Mouse (Mus musculus): ENCODE measurements around the gene Ppil6. TPM values are rescaled to one million over a fixed set of nuclear protein-coding genes. Genes with fewer than 3 reads are reported as not detected.

Gene Ppil6
- polyA plus RNA-seq, 1 experiment: 3.8 TPM

DNA sequence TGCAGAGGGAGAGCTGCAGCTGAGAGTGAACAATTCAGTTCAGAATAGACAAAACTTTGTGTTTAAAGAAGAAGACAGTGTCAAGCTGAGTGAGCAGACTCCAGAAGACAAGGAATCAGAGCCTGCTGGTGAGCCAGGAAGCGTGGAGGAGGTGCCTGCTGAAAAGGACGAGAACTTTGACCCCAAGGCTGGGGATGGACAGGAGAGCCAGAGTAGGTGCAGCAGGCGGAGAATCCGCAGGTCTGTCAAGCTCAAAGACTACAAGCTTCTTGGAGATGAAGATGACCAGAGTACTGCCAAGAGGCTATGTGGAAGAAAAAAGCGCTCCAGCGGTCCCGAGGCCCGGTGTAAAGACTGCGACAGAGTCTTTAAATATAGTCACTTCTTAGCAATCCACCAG is 38.6 kb upstream of the Ppil6 start:
- H3K9ac ChIP-seq (ENCODE audit: low read depth, poor library complexity, severe bottlenecking): no peak overlapping the region
- TF ChIP-seq EP300 (IDR thresholded peaks at IDR 0.05; ENCODE audit: insufficient read depth, low read depth, low read length): no peak
- no peak for TF ChIP-seq CTCF (IDR thresholded peaks at IDR 0.05; ENCODE audit: low read depth, low read length)
- no peak for TF ChIP-seq POLR2A (IDR thresholded peaks at IDR 0.05; ENCODE audit: insufficient read depth, low read length)
- H3K36me3 ChIP-seq (ENCODE audit: control insufficient read depth, insufficient read depth, low read length, poor library complexity, severe bottlenecking): no peaks in the 10 kb centered on the region; the same call in 1 of the 2 replicates
- H3K4me3 ChIP-seq (ENCODE audit: low read depth, low read length): no peak overlapping the region
- H3K4me1 ChIP-seq (ENCODE audit: control insufficient read depth, insufficient read depth, low read length): no peaks in the 10 kb centered on the region
- no peaks in the 10 kb centered on the region for H3K27me3 ChIP-seq (ENCODE audit: control insufficient read depth, insufficient read depth, low read length, poor library complexity, severe bottlenecking)
- no peaks in the 10 kb centered on the region for H3K9me3 ChIP-seq (replicated peaks; ENCODE audit: control insufficient read depth, insufficient read depth, low read length, poor library complexity, severe bottlenecking)
- no peak overlapping the region for H3K27ac ChIP-seq (ENCODE audit: insufficient read depth, low read length)

DNA sequence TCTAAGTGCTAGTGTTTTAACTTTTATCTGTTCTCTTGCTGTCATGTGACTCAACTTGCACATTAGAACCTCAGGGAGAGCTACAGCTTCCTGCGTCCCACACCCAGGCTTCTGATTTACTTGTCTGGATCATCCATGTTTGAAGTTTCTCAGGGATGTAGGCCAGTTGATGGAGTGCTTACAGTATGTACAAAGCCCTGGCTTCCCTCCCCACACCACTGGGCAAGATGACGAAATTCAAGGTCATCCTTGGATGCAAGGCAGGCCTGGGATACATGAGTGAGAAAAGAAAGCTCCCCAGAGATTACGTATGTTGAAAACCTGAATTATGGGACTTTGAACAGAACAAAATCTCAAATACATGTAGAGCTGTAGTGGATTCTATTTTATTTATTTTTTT is 37.4 kb upstream of the Ppil6 start:
- no peaks in the 10 kb centered on the region; the same call in 1 of the 2 replicates for H3K36me3 ChIP-seq (ENCODE audit: control insufficient read depth, insufficient read depth, low read length, poor library complexity, severe bottlenecking)
- no peak overlapping the region for H3K4me3 ChIP-seq (ENCODE audit: low read depth, low read length)
- TF ChIP-seq CTCF (IDR thresholded peaks at IDR 0.05; ENCODE audit: low read depth, low read length) (no peak), POLR2A (IDR thresholded peaks at IDR 0.05; ENCODE audit: insufficient read depth, low read length) (no peak), EP300 (IDR thresholded peaks at IDR 0.05; ENCODE audit: insufficient read depth, low read depth, low read length) (no peak)
- no peaks in the 10 kb centered on the region for H3K4me1 ChIP-seq (ENCODE audit: control insufficient read depth, insufficient read depth, low read length)
- no peaks in the 10 kb centered on the region for H3K9me3 ChIP-seq (replicated peaks; ENCODE audit: control insufficient read depth, insufficient read depth, low read length, poor library complexity, severe bottlenecking)
- H3K9ac ChIP-seq (ENCODE audit: low read depth, poor library complexity, severe bottlenecking): no peak overlapping the region
- no peaks in the 10 kb centered on the region for H3K27me3 ChIP-seq (ENCODE audit: control insufficient read depth, insufficient read depth, low read length, poor library complexity, severe bottlenecking)
- H3K27ac ChIP-seq (ENCODE audit: insufficient read depth, low read length): no peak overlapping the region

DNA sequence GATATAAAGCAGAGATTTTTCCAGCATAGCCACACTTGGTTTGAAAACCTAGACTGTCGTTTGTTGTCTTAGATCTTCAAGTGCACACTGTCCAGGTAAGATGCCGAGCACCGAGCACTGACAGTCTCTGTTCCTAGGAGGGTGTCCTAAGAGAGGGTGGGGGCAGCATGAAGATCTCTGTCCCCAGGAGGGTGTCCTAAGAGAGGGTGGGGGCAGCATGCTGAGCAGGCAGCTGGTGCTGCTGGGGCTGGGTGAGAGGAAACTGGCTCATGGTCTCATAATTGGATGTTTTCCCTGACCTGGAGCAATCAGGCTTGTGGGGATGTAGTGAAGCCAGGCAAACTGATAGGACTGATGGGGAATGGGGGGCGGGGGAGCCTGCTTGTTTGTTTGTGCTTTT is 30.2 kb upstream of the Ppil6 start:
- peaks cover 4% of the 10 kb centered on the region for H3K4me1 ChIP-seq (ENCODE audit: control insufficient read depth, insufficient read depth, low read length)
- no peaks in the 10 kb centered on the region for H3K36me3 ChIP-seq (ENCODE audit: control insufficient read depth, insufficient read depth, low read length, poor library complexity, severe bottlenecking)
- H3K4me3 ChIP-seq (ENCODE audit: low read depth, low read length): no peak overlapping the region
- no peak overlapping the region for H3K9ac ChIP-seq (ENCODE audit: low read depth, poor library complexity, severe bottlenecking)
- peak overlapping the region; percentile 15; the same call in 1 of the 2 replicates for H3K27ac ChIP-seq (ENCODE audit: insufficient read depth, low read length)
- no peaks in the 10 kb centered on the region for H3K27me3 ChIP-seq (ENCODE audit: control insufficient read depth, insufficient read depth, low read length, poor library complexity, severe bottlenecking)
- TF ChIP-seq EP300 (IDR thresholded peaks at IDR 0.05; ENCODE audit: insufficient read depth, low read depth, low read length) (no peak), CTCF (IDR thresholded peaks at IDR 0.05; ENCODE audit: low read depth, low read length) (no peak), POLR2A (IDR thresholded peaks at IDR 0.05; ENCODE audit: insufficient read depth, low read length) (no peak)
- no peaks in the 10 kb centered on the region for H3K9me3 ChIP-seq (replicated peaks; ENCODE audit: control insufficient read depth, insufficient read depth, low read length, poor library complexity, severe bottlenecking)

DNA sequence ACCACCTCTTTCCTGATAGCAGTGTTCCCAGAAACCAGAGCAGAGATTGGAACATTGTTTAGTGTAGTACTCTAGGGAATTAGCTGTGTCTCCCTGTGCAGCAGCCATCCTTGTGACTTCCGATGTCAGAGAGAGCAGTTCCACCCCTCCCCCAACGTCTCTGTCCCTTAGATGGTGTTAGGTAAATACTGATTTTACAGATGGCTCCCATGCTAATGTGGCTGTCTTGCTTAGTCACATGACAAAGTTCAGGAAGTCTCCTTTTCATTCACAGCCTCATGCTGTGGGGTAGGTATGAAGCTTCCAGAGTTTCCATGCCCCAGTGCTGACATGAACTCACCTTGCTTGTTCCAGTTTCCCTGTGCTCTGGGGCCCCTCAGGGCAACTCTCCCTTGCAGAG is 29.7 kb upstream of the Ppil6 start:
- Histone ChIP-seq H3K4me1 (ENCODE audit: control insufficient read depth, insufficient read depth, low read length) (peaks cover 4% of the 10 kb centered on the region), H3K9ac (ENCODE audit: low read depth, poor library complexity, severe bottlenecking) (no peak overlapping the region), H3K4me3 (ENCODE audit: low read depth, low read length) (no peak overlapping the region), H3K36me3 (ENCODE audit: control insufficient read depth, insufficient read depth, low read length, poor library complexity, severe bottlenecking) (no peaks in the 10 kb centered on the region), H3K27ac (ENCODE audit: insufficient read depth, low read length) (0 out of 2 replicates have a peak overlapping the region, but pooled peaks have one; percentile 12), H3K27me3 (ENCODE audit: control insufficient read depth, insufficient read depth, low read length, poor library complexity, severe bottlenecking) (no peaks in the 10 kb centered on the region), H3K9me3 (replicated peaks; ENCODE audit: control insufficient read depth, insufficient read depth, low read length, poor library complexity, severe bottlenecking) (no peaks in the 10 kb centered on the region)
- TF ChIP-seq EP300 (IDR thresholded peaks at IDR 0.05; ENCODE audit: insufficient read depth, low read depth, low read length): no peak
- TF ChIP-seq CTCF (IDR thresholded peaks at IDR 0.05; ENCODE audit: low read depth, low read length): no peak
- TF ChIP-seq POLR2A (IDR thresholded peaks at IDR 0.05; ENCODE audit: insufficient read depth, low read length): no peak

DNA sequence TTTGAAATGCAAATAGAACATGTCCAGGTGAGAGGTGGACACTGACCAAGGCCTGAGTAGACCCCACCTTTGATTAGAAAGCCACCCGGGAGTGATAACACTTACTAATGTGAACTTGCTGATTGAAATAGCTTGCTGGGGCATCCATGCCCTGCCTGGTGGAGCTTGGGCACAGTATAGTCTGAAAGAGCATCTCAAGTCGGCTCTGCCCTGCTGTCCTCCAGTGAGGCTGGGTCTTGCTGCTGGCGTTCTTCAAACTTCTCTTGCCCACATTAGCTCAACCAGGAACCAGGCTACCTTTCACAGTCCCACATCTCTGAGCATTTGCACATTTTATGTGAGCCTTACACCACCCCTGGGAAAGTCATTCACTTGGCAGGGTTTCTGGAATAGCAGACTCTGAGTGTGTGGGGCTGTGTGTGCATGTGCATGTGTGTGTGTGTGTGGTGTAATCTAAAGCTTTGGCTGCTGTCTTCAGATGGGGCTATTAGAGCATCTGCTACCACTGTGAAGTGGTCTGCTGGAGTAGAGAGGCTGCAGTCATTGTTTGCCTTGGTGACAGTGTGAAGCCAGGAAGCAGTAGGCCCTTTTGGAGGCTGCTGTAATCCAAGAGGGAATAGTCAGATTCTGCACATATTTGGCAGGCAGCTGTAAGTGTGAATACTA is 29.0 kb upstream of the Ppil6 start:
- no peak overlapping the region for H3K9ac ChIP-seq (ENCODE audit: low read depth, poor library complexity, severe bottlenecking)
- no peak overlapping the region for H3K27ac ChIP-seq (ENCODE audit: insufficient read depth, low read length)
- H3K36me3 ChIP-seq (ENCODE audit: control insufficient read depth, insufficient read depth, low read length, poor library complexity, severe bottlenecking): no peaks in the 10 kb centered on the region
- no peaks in the 10 kb centered on the region for H3K9me3 ChIP-seq (replicated peaks; ENCODE audit: control insufficient read depth, insufficient read depth, low read length, poor library complexity, severe bottlenecking)
- peaks cover 4% of the 10 kb centered on the region for H3K4me1 ChIP-seq (ENCODE audit: control insufficient read depth, insufficient read depth, low read length)
- H3K27me3 ChIP-seq (ENCODE audit: control insufficient read depth, insufficient read depth, low read length, poor library complexity, severe bottlenecking): no peaks in the 10 kb centered on the region
- TF ChIP-seq EP300 (IDR thresholded peaks at IDR 0.05; ENCODE audit: insufficient read depth, low read depth, low read length): no peak
- no peak for TF ChIP-seq CTCF (IDR thresholded peaks at IDR 0.05; ENCODE audit: low read depth, low read length)
- no peak for TF ChIP-seq POLR2A (IDR thresholded peaks at IDR 0.05; ENCODE audit: insufficient read depth, low read length)
- no peak overlapping the region for H3K4me3 ChIP-seq (ENCODE audit: low read depth, low read length)

DNA sequence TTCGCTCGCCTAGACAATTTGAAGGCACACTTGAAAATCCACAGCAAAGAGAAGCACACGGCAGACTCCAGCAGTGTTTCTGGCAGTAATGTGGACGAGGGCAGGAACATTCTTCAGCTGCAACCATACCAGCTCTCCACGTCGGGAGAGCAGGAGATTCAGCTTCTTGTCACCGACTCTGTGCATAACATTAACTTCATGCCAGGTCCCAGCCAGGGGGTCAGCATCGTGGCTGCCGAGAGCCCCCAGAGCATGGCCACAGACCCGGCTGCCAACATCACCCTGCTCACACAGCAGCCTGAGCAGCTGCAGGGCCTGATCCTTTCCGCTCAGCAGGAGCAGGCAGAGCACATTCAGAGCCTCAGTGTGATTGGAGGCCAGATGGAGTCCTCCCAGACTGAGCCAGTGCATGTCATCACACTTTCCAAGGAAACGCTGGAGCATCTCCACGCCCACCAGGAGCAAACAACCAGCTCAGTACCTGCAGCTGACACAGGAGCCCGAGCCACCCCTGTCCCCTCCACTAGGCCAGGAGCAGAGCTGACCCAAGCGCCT is 25.8 kb upstream of the Ppil6 start:
- H3K9me3 ChIP-seq (replicated peaks; ENCODE audit: control insufficient read depth, insufficient read depth, low read length, poor library complexity, severe bottlenecking): no peaks in the 10 kb centered on the region
- H3K36me3 ChIP-seq (ENCODE audit: control insufficient read depth, insufficient read depth, low read length, poor library complexity, severe bottlenecking): no peaks in the 10 kb centered on the region
- no peak overlapping the region for H3K27ac ChIP-seq (ENCODE audit: insufficient read depth, low read length)
- no peak overlapping the region for H3K9ac ChIP-seq (ENCODE audit: low read depth, poor library complexity, severe bottlenecking)
- peaks cover 7% of the 10 kb centered on the region for H3K4me1 ChIP-seq (ENCODE audit: control insufficient read depth, insufficient read depth, low read length)
- no peak for TF ChIP-seq POLR2A (IDR thresholded peaks at IDR 0.05; ENCODE audit: insufficient read depth, low read length)
- TF ChIP-seq EP300 (IDR thresholded peaks at IDR 0.05; ENCODE audit: insufficient read depth, low read depth, low read length): 0 out of 2 replicates have a peak, but pooled peaks have one; percentile 50
- no peak for TF ChIP-seq CTCF (IDR thresholded peaks at IDR 0.05; ENCODE audit: low read depth, low read length)
- no peaks in the 10 kb centered on the region for H3K27me3 ChIP-seq (ENCODE audit: control insufficient read depth, insufficient read depth, low read length, poor library complexity, severe bottlenecking)
- no peak overlapping the region for H3K4me3 ChIP-seq (ENCODE audit: low read depth, low read length)
